Mouse (Mus musculus): ENCODE results near the gene Alg12.

GRCm38 (mm10) chr15:88851507-88852149 is 32.5 kb upstream of the Alg12 start:
- no peak for TF ChIP-seq CTCF (IDR thresholded peaks at IDR 0.05; ENCODE audit: control insufficient read depth, insufficient read depth, insufficient replicate concordance, low read depth, low read length)
- no peak for TF ChIP-seq POLR2A (IDR thresholded peaks at IDR 0.05; ENCODE audit: control insufficient read depth, low read depth, low read length)
